Mouse (Mus musculus) limb, embryonic 14.5 days (tissue): Measurements from ENCODE around the gene Smad5. TPM values are rescaled to one million over a fixed set of nuclear protein-coding genes. Genes with fewer than 3 reads are reported as not detected.

Experiments
- ATAC-seq: fragments of 200-750 bp; cut with Nextera tagmentation; 2 replicates; pipeline ENCODE4 v1.8.0; 2017; ENCODE audit warnings: low read depth, moderate number of reproducible peaks, moderate TSS enrichment; ENCODE audit not compliant: low FRiP score
- DNase-seq: peaks from one replicate; pipeline ENCODE4 v3.0.0-alpha.2; 2015; ENCODE audit warnings: low spot score
- H3K27ac ChIP-seq: fragments of 300-500 bp; sonication (generic); replicated peaks from 2 replicates; pipeline ENCODE4 v1.5.1; 2014; ENCODE audit warnings: low read depth, mild to moderate bottlenecking, low read length, moderate library complexity, mixed read lengths
- H3K27me3 ChIP-seq: fragments of 300-500 bp; sonication (generic); 2 replicates; pipeline ENCODE4 v1.6.1; 2014; ENCODE audit warnings: low read length, mixed read lengths; ENCODE audit not compliant: control insufficient read depth, insufficient read depth
- H3K36me3 ChIP-seq: fragments of 300-500 bp; sonication (generic); 2 replicates; pipeline ENCODE4 v1.6.1; 2014; ENCODE audit warnings: mild to moderate bottlenecking, low read length, moderate library complexity, mixed read lengths; ENCODE audit not compliant: control insufficient read depth, insufficient read depth
- H3K4me1 ChIP-seq: fragments of 300-500 bp; sonication (generic); 2 replicates; pipeline ENCODE4 v1.6.1; 2014; ENCODE audit warnings: antibody characterized with exemption, low read length, mixed read lengths; ENCODE audit not compliant: control insufficient read depth, insufficient read depth
- H3K4me2 ChIP-seq: fragments of 300-500 bp; sonication (generic); replicated peaks from 2 replicates; pipeline ENCODE4 v1.6.1; 2014; ENCODE audit warnings: low read depth, mild to moderate bottlenecking, low read length, moderate library complexity; ENCODE audit not compliant: severe bottlenecking
- H3K4me3 ChIP-seq: fragments of 300-500 bp; sonication (generic); replicated peaks from 2 replicates; pipeline ENCODE4 v1.5.1; 2014; ENCODE audit warnings: low read length
- H3K9ac ChIP-seq: fragments of 300-500 bp; sonication (generic); 2 replicates; pipeline ENCODE4 v1.6.1; 2014; ENCODE audit warnings: mild to moderate bottlenecking, low read depth, low read length, moderate library complexity; ENCODE audit not compliant: severe bottlenecking
- H3K9me3 ChIP-seq: fragments of 300-500 bp; sonication (generic); 2 replicates; pipeline ENCODE4 v1.6.1; 2016; ENCODE audit warnings: low read length; ENCODE audit not compliant: control insufficient read depth
- POLR2A ChIP-seq: fragments of 200-500 bp; IDR thresholded peaks from 2 replicates; pipeline ENCODE4 v1.8.0; 2012; ENCODE audit warnings: inconsistent platforms, mild to moderate bottlenecking, moderate library complexity, borderline replicate concordance; ENCODE audit not compliant: insufficient read depth, insufficient read length; ENCODE audit errors: extremely low read depth
- WGBS: fragments of 180-500 bp; shearing (Covaris S2); extraction: QIAGEN DNeasy Blood & Tissue Kit; methylation state at CpG from one replicate; pipeline ENCODE4 v1.1.7; 2014; 5-methylcytosine and 5-hydroxymethylcytosine counted together
- polyA plus RNA-seq, 2 experiments: library from polyadenylated mRNA; depleted of rRNA in 1 of 2; stranded (reverse) in 1 of 2; unstranded in 1 of 2; fragments of >200 nt; fragmentation: Nextera tagmentation in 1 of 2; extraction: Ambion mirVana in 1 of 2; gene quantifications; 2 replicates each; pipeline versions ENCODE4 v1.2.1 to v1.2.3; 2012 to 2014

The Smad5 gene
- polyA plus RNA-seq, 2 experiments, result 48.2 to 58.5 TPM

DNA sequence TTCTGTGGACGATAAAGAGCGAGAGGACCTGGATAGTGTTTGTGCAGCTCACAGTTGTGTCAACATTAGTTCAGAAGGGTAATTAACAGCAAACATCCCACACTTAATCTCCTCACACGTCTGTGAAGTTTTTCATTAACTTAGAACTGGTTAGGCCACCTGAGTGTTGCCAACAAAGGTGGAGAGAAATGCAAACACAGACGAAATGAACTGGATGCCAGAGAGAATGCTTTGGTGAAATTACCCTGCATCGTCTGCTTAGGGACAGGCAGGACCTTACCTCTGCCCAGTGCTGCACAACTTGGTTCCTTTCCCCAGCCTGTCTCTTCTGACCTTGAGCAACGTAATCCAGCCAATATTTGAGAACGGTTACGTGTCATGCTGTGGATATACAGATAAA is 44.7 kb downstream of the Smad5 start:
- H3K27me3 ChIP-seq, result peaks cover 18% of the 10 kb centered on the region
- ATAC-seq, result no peak
- H3K4me3 ChIP-seq, result no peak overlapping the region
- no peaks in the 10 kb centered on the region for H3K9me3 ChIP-seq
- TF ChIP-seq POLR2A, result no peak
- no peak for DNase-seq
- 55% methylated on average over 8 of the region's 8 CpGs for WGBS
- H3K27ac ChIP-seq, result no peak overlapping the region
- peaks cover under 1% of the 10 kb centered on the region for H3K36me3 ChIP-seq
- peaks cover 4% of the 10 kb centered on the region; the same call in 1 of the 2 replicates for H3K4me1 ChIP-seq
- no peak overlapping the region for H3K4me2 ChIP-seq
- no peak overlapping the region for H3K9ac ChIP-seq

DNA sequence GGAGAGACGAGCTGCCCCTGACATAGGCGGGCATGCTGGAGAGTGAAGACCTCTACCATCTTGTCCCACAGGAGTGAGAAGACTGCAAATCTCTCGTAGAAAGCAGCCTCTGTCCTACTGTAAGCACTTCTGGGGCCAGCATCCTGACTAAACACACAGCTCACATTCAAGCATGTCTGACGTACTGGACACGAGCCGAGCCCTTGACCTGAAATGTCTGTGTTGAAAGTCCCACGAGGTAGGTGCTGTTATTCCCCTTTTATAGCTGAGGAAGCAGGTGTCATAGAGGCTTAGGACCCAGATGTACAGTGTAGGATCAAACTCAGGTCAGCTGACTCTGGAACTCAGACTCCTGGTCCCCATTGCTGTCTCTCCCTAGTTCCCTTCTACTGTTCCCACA is 46.6 kb downstream of the Smad5 start:
- DNase-seq, result no peak
- Histone ChIP-seq H3K36me3 (no peaks in the 10 kb centered on the region), H3K9me3 (no peaks in the 10 kb centered on the region), H3K27ac (no peak overlapping the region), H3K4me2 (no peak overlapping the region), H3K9ac (no peak overlapping the region), H3K27me3 (peaks cover 37% of the 10 kb centered on the region), H3K4me1 (peaks cover 15% of the 10 kb centered on the region; the same call in 1 of the 2 replicates), H3K4me3 (no peak overlapping the region)
- WGBS, result 83% methylated on average over 7 of the region's 7 CpGs
- TF ChIP-seq POLR2A, result no peak
- no peak for ATAC-seq

DNA sequence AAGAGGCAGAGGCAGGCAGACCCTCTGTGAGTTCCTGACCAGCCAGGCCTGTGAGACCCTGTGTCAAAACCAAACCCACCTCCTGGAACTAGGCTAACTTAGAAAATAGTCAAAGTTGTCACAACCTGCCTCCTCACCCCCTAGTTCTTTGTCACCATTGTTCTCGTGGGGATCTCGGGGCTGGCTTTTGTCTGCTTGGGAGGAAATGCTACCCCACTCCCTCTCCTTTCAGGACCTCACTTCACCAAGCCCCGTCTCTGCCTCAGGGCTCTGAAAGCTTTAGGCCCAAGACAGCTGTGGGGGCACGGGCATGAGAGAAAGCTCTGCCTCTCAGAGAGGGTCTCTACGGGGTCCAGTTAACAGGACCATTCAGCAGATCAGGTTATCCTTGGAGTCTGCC is 49.0 kb downstream of the Smad5 start:
- TF ChIP-seq POLR2A, result no peak
- H3K4me2 ChIP-seq, result no peak overlapping the region
- H3K4me3 ChIP-seq, result no peak overlapping the region
- no peak for ATAC-seq
- H3K9me3 ChIP-seq, result no peaks in the 10 kb centered on the region
- H3K27ac ChIP-seq, result no peak overlapping the region
- no peak overlapping the region for H3K9ac ChIP-seq
- H3K4me1 ChIP-seq, result peaks cover 15% of the 10 kb centered on the region; the same call in 1 of the 2 replicates
- no peaks in the 10 kb centered on the region for H3K36me3 ChIP-seq
- DNase-seq, result no peak
- H3K27me3 ChIP-seq, result peaks cover 38% of the 10 kb centered on the region
- WGBS, result 40% methylated on average over 5 of the region's 5 CpGs

DNA sequence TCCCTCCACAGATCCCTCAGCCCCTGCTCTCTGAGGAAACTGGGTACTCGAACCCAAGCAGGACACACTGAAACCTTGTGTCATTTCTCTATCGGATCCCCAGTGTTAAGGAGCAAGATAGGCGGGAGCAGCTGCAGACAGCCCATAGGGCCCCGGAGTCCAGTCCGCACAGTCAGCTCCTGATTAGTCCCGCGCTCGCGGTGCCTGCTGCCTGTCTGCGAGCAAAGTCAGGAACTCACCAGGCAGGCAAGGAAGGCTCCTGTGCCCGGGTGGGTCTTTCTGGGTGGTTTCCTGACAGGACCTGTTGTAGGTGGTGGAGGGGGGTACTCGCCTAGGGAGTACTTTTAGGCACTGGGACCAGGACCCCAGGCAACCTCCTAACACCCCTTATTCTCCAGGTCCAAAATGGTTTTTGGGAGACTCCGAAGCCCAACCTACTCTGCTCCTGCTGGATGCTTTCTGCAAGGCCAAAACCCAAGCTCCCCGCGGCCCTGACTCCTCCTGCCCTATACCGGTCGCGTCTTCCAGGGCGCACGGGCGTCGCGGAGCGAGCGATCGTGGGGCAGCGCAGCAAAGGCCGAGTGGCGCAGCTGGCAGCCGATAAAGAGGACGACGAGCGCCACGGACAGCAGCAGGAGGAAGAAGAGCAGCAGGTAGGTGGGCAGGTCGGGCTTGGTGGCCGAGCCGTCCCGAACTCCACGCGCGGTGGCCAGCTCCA is 49.8 kb downstream of the Smad5 start:
- Histone ChIP-seq H3K4me3 (peak overlapping the region; percentile 47), H3K27me3 (peaks cover 38% of the 10 kb centered on the region), H3K9me3 (no peaks in the 10 kb centered on the region), H3K4me2 (peak overlapping the region; percentile 97), H3K27ac (no peak overlapping the region), H3K9ac (peak overlapping the region; percentile 55), H3K36me3 (no peaks in the 10 kb centered on the region), H3K4me1 (peaks cover 18% of the 10 kb centered on the region; the same call in 1 of the 2 replicates)
- TF ChIP-seq POLR2A, result no peak
- DNase-seq (no peak), ATAC-seq (peak; percentile 64)
- under 1% methylated on average over 31 of the region's 41 CpGs for WGBS

DNA sequence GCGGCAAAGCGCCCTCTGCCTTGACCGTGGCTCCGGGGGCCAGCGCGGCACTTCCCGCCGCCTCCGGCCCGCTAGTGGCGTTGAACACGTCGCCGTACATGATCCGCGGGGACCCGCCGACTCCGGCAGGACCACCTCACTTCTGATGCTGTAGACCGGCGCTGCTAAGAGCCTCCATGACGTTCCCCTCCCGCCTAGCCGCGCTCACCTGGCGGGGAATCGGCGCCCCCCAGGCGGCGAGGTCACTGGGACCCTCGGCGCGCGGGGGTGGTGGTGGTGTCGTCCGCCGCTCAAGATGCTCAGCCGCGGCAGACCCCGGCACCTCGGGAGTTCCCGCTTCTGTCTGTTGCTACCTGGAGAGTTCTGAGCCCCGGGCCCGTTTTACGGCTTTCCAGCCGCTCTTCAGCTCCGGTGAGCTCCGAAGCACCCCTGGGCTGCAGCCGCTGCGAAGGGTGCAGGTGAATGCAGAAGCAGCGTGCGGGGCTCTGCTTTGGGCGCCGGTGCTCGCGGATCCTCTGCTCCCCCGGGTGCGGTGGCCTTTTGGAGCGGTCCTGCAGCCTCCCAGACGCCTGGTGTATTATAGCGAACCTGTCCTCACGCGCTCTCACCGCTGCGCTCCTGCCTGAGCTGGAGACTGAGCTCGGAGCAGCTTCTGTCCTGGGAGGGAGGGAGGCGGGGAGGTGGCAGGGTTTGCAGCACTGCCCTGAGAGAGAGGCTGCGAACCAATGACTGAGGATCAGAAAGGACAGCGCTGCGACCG is 50.6 kb downstream of the Smad5 start, which contains the start of gene Gm45623:
Gene Gm45623, minus strand, starts transcription at position 636 of the 760 bp plus-strand sequence.
- DNase-seq (no peak), ATAC-seq (no peak)
- 1% methylated on average over 61 of the region's 71 CpGs for WGBS
- Histone ChIP-seq H3K27ac (no peak within 1 kb of the TSS), H3K4me1 (peaks cover 18% of the 10 kb centered on the region; the same call in 1 of the 2 replicates), H3K9ac (peak within 1 kb of the TSS; percentile 55), H3K4me3 (peak within 1 kb of the TSS; percentile 47), H3K36me3 (no peaks in the 10 kb centered on the region), H3K9me3 (no peaks in the 10 kb centered on the region), H3K4me2 (peak within 1 kb of the TSS; percentile 97), H3K27me3 (peaks cover 38% of the 10 kb centered on the region)
- no peak for TF ChIP-seq POLR2A
